Mouse (Mus musculus) olfactory bulb, adult 2 months (tissue): ENCODE measurements around the gene Asphd1.

Source experiments
- CTCF ChIP-seq: fragments of 200-500 bp; IDR thresholded peaks from 2 replicates; pipeline ENCODE4 v1.5.1; 2012; ENCODE audit warnings: low read depth, mild to moderate bottlenecking, low read length, moderate library complexity; ENCODE audit not compliant: insufficient read depth
- POLR2A ChIP-seq: fragments of 200-500 bp; IDR thresholded peaks from 2 replicates; pipeline ENCODE4 v1.6.1; 2012; ENCODE audit warnings: mild to moderate bottlenecking, low read depth, low read length, moderate library complexity; ENCODE audit not compliant: insufficient read depth

GRCm38 (mm10) chr7:126941801-126942200 is 7.6 kb downstream of the Asphd1 start:
- TF ChIP-seq CTCF (no peak), POLR2A (no peak)
